Mouse (Mus musculus): ENCODE data around the gene Vgll4. TPM values are rescaled to one million over a fixed set of nuclear protein-coding genes. Genes with fewer than 3 reads are reported as not detected.
A peak's percentile ranks its signal among the peaks of the same experiment; 100 is the strongest.

Vgll4 gene
- polyA plus RNA-seq, 1 experiment from 2014 or later, result 52.7 TPM

GRCm38 (mm10) chr6:114860677-114861568 is 108.9 kb downstream of the Vgll4 start:
- peak overlapping the region; percentile 44; the same call in 1 of the 2 replicates for H3K9ac ChIP-seq (ENCODE audit: low read length)
- H3K27ac ChIP-seq (replicated peaks in 1 of 2; ENCODE audit: control insufficient read depth in 1 of 2, insufficient read depth in 1 of 2, low read depth in 2 of 2, low read length in 2 of 2), result peak overlapping the region; percentile 68 to 84
- H3K27me3 ChIP-seq (ENCODE audit: control insufficient read depth, insufficient read depth, low read length), result no peaks in the 10 kb centered on the region
- no peak overlapping the region for H3K4me2 ChIP-seq (ENCODE audit: low read length)
- no peak overlapping the region for H3K4me3 ChIP-seq (ENCODE audit: control insufficient read depth in 1 of 2, insufficient read depth in 1 of 2, low read depth in 1 of 2, low read length in 2 of 2)
- peaks cover 24 to 33% of the 10 kb centered on the region in 2 experiments for H3K4me1 ChIP-seq (ENCODE audit: control insufficient read depth in 2 of 2, insufficient read depth in 2 of 2, low read length in 2 of 2)
- 31% methylated on average over 14 of the region's 14 CpGs for WGBS
- peak; percentile 58 for ATAC-seq (ENCODE audit: insufficient number of reproducible peaks, insufficient read depth, low FRiP score, low read depth)
- H3K9me3 ChIP-seq (ENCODE audit: control insufficient read depth, low read length), result no peaks in the 10 kb centered on the region
- H3K36me3 ChIP-seq (ENCODE audit: control insufficient read depth, insufficient read depth, low read length), result peaks cover 58% of the 10 kb centered on the region

GRCm38 (mm10) chr6:114858722-114859053 is 111.1 kb downstream of the Vgll4 start:
- Histone ChIP-seq H3K4me1 (ENCODE audit: control insufficient read depth in 2 of 2, insufficient read depth in 2 of 2, low read length in 2 of 2) (peaks cover 33 to 45% of the 10 kb centered on the region in 2 experiments), H3K9me3 (ENCODE audit: control insufficient read depth, low read length) (no peaks in the 10 kb centered on the region), H3K4me3 (ENCODE audit: control insufficient read depth in 1 of 2, insufficient read depth in 1 of 2, low read depth in 1 of 2, low read length in 2 of 2) (no peak overlapping the region), H3K36me3 (ENCODE audit: control insufficient read depth, insufficient read depth, low read length) (peaks cover 54% of the 10 kb centered on the region), H3K27ac (replicated peaks in 1 of 2; ENCODE audit: control insufficient read depth in 1 of 2, insufficient read depth in 1 of 2, low read depth in 2 of 2, low read length in 2 of 2) (peak overlapping the region in 1 of 2 experiments; percentile 19; a peak in 1 of 4 replicates), H3K4me2 (ENCODE audit: low read length) (no peak overlapping the region), H3K9ac (ENCODE audit: low read length) (no peak overlapping the region), H3K27me3 (ENCODE audit: control insufficient read depth, insufficient read depth, low read length) (no peaks in the 10 kb centered on the region)
- no peak for ATAC-seq (ENCODE audit: insufficient number of reproducible peaks, insufficient read depth, low FRiP score, low read depth)
- WGBS, result 78% methylated on average over 4 of the region's 4 CpGs

GRCm38 (mm10) chr6:114857996-114858721 is 111.6 kb downstream of the Vgll4 start:
- Histone ChIP-seq H3K9me3 (ENCODE audit: control insufficient read depth, low read length) (no peaks in the 10 kb centered on the region), H3K27me3 (ENCODE audit: control insufficient read depth, insufficient read depth, low read length) (no peaks in the 10 kb centered on the region), H3K9ac (ENCODE audit: low read length) (no peak overlapping the region), H3K36me3 (ENCODE audit: control insufficient read depth, insufficient read depth, low read length) (peaks cover 49% of the 10 kb centered on the region), H3K27ac (replicated peaks in 1 of 2; ENCODE audit: control insufficient read depth in 1 of 2, insufficient read depth in 1 of 2, low read depth in 2 of 2, low read length in 2 of 2) (peak overlapping the region in 1 of 2 experiments; percentile 19; a peak in 1 of 4 replicates), H3K4me2 (ENCODE audit: low read length) (no peak overlapping the region), H3K4me3 (ENCODE audit: control insufficient read depth in 1 of 2, insufficient read depth in 1 of 2, low read depth in 1 of 2, low read length in 2 of 2) (no peak overlapping the region), H3K4me1 (ENCODE audit: control insufficient read depth in 2 of 2, insufficient read depth in 2 of 2, low read length in 2 of 2) (peaks cover 33 to 45% of the 10 kb centered on the region in 2 experiments)
- 76% methylated on average over 3 of the region's 3 CpGs for WGBS
- ATAC-seq (ENCODE audit: insufficient number of reproducible peaks, insufficient read depth, low FRiP score, low read depth), result no peak

- 77% methylated on average over 4 of the region's 4 CpGs for WGBS
- H3K4me3 ChIP-seq (ENCODE audit: control insufficient read depth in 1 of 2, insufficient read depth in 1 of 2, low read depth in 1 of 2, low read length in 2 of 2), result no peak overlapping the region
- no peak for ATAC-seq (ENCODE audit: insufficient number of reproducible peaks, insufficient read depth, low FRiP score, low read depth)
- peaks cover 32% of the 10 kb centered on the region for H3K36me3 ChIP-seq (ENCODE audit: control insufficient read depth, insufficient read depth, low read length)
- no peak overlapping the region for H3K4me2 ChIP-seq (ENCODE audit: low read length)
- no peak overlapping the region for H3K27ac ChIP-seq (replicated peaks in 1 of 2; ENCODE audit: control insufficient read depth in 1 of 2, insufficient read depth in 1 of 2, low read depth in 2 of 2, low read length in 2 of 2)
- H3K4me1 ChIP-seq (ENCODE audit: control insufficient read depth in 2 of 2, insufficient read depth in 2 of 2, low read length in 2 of 2), result peaks cover 27 to 33% of the 10 kb centered on the region in 2 experiments
- no peaks in the 10 kb centered on the region for H3K27me3 ChIP-seq (ENCODE audit: control insufficient read depth, insufficient read depth, low read length)
- H3K9me3 ChIP-seq (ENCODE audit: control insufficient read depth, low read length), result no peaks in the 10 kb centered on the region
- H3K9ac ChIP-seq (ENCODE audit: low read length), result no peak overlapping the region
Measured at GRCm38 (mm10) chr6:114856501-114856900, 113.3 kb downstream of the Vgll4 start.

- H3K9me3 ChIP-seq (ENCODE audit: control insufficient read depth, low read length), result no peaks in the 10 kb centered on the region
- H3K27me3 ChIP-seq (ENCODE audit: control insufficient read depth, insufficient read depth, low read length), result no peaks in the 10 kb centered on the region
- peak overlapping the region; percentile 34; the same call in 1 of the 2 replicates for H3K9ac ChIP-seq (ENCODE audit: low read length)
- no peak for ATAC-seq (ENCODE audit: insufficient number of reproducible peaks, insufficient read depth, low FRiP score, low read depth)
- H3K4me2 ChIP-seq (ENCODE audit: low read length), result no peak overlapping the region
- 53% methylated on average over 3 of the region's 3 CpGs for WGBS
- peak overlapping the region in 1 of 2 experiments; percentile 24; a peak in 1 of 4 replicates for H3K27ac ChIP-seq (replicated peaks in 1 of 2; ENCODE audit: control insufficient read depth in 1 of 2, insufficient read depth in 1 of 2, low read depth in 2 of 2, low read length in 2 of 2)
- no peak overlapping the region for H3K4me3 ChIP-seq (ENCODE audit: control insufficient read depth in 1 of 2, insufficient read depth in 1 of 2, low read depth in 1 of 2, low read length in 2 of 2)
- peaks cover 20 to 25% of the 10 kb centered on the region in 2 experiments for H3K4me1 ChIP-seq (ENCODE audit: control insufficient read depth in 2 of 2, insufficient read depth in 2 of 2, low read length in 2 of 2)
- peaks cover 24% of the 10 kb centered on the region for H3K36me3 ChIP-seq (ENCODE audit: control insufficient read depth, insufficient read depth, low read length)
Measured at GRCm38 (mm10) chr6:114855644-114856043, 114.2 kb downstream of the Vgll4 start.

- 38% methylated on average over 2 of the region's 2 CpGs for WGBS
- Histone ChIP-seq H3K4me1 (ENCODE audit: control insufficient read depth in 2 of 2, insufficient read depth in 2 of 2, low read length in 2 of 2) (peaks cover 22 to 23% of the 10 kb centered on the region in 2 experiments), H3K4me2 (ENCODE audit: low read length) (no peak overlapping the region), H3K27me3 (ENCODE audit: control insufficient read depth, insufficient read depth, low read length) (no peaks in the 10 kb centered on the region), H3K36me3 (ENCODE audit: control insufficient read depth, insufficient read depth, low read length) (peaks cover 11% of the 10 kb centered on the region), H3K4me3 (ENCODE audit: control insufficient read depth in 1 of 2, insufficient read depth in 1 of 2, low read depth in 1 of 2, low read length in 2 of 2) (no peak overlapping the region), H3K9me3 (ENCODE audit: control insufficient read depth, low read length) (no peaks in the 10 kb centered on the region), H3K27ac (replicated peaks in 1 of 2; ENCODE audit: control insufficient read depth in 1 of 2, insufficient read depth in 1 of 2, low read depth in 2 of 2, low read length in 2 of 2) (no peak overlapping the region), H3K9ac (ENCODE audit: low read length) (no peak overlapping the region)
- ATAC-seq (ENCODE audit: insufficient number of reproducible peaks, insufficient read depth, low FRiP score, low read depth), result no peak
Measured at GRCm38 (mm10) chr6:114854368-114854767, 115.4 kb downstream of the Vgll4 start.

GRCm38 (mm10) chr6:114852739-114853138 is 117.1 kb downstream of the Vgll4 start:
- H3K4me1 ChIP-seq (ENCODE audit: control insufficient read depth in 2 of 2, insufficient read depth in 2 of 2, low read length in 2 of 2), result peaks cover 31 to 36% of the 10 kb centered on the region in 2 experiments
- no peak for ATAC-seq (ENCODE audit: insufficient number of reproducible peaks, insufficient read depth, low FRiP score, low read depth)
- WGBS, result 67% methylated on average over 3 of the region's 3 CpGs

More at GRCm38 (mm10) chr6:114852739-114853138, 117.1 kb downstream of the Vgll4 start:
- no peak overlapping the region for H3K9ac ChIP-seq (ENCODE audit: low read length)
- no peaks in the 10 kb centered on the region for H3K9me3 ChIP-seq (ENCODE audit: control insufficient read depth, low read length)
- no peak overlapping the region for H3K4me2 ChIP-seq (ENCODE audit: low read length)
- no peaks in the 10 kb centered on the region for H3K36me3 ChIP-seq (ENCODE audit: control insufficient read depth, insufficient read depth, low read length)
- H3K27me3 ChIP-seq (ENCODE audit: control insufficient read depth, insufficient read depth, low read length), result no peaks in the 10 kb centered on the region
- H3K4me3 ChIP-seq (ENCODE audit: control insufficient read depth in 1 of 2, insufficient read depth in 1 of 2, low read depth in 1 of 2, low read length in 2 of 2), result no peak overlapping the region
- H3K27ac ChIP-seq (replicated peaks in 1 of 2; ENCODE audit: control insufficient read depth in 1 of 2, insufficient read depth in 1 of 2, low read depth in 2 of 2, low read length in 2 of 2), result no peak overlapping the region

All from heart, embryonic 14.5 days (tissue).